Mouse (Mus musculus) embryo, embryonic 10.5 days (tissue): ENCODE results near the gene Pde4c.

Source experiments
- DNase-seq: peaks from one replicate; pipeline ENCODE4 v3.0.0-alpha.2; 2015; ENCODE audit warnings: low spot score

Pde4c gene

GRCm38 (mm10) chr8:70697366-70698250 is 25.9 kb upstream of the Pde4c start:
- DNase-seq, result no peak

DNA sequence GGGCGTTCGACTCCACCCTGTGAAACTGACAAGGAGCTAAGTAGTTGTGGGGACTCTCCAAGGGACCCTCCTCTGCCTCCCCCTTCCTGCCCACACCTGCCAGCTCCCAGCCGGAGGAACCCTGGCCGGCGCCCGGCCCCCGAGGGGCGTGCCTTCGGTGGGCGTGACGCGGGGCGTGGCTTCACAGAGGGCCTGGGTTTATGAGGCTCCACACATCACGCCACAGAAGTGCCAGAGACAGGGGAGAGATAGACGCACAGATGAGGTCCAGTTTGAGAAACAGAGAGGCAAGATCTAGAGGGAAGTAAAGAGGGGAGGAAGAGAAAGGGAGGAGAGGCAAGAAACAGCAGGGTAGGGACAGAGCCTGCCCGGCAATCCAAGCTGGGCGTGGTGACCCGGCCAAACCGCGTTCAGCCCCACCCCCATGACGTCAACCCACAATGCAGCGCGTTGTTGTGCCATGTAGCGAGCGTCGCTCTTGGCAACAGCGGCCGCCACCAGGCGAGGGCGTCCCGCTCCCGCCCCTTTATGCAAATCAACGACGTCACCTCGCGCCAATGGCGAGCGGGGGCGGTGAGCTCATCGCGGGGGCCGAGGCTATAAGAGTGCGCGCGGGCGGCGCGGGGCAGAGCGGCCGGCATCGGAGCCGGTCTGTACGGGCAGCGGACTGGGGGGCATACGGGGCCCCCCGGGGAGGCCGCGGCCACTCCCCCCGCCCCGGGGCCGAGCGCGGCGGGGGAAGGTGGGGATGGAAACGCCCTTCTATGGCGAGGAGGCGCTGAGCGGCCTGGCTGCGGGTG is 25.0 kb upstream of the Pde4c start, which contains the start of gene Jund:
Gene Jund (plus strand): TSS at position 640 of the 800 bp plus-strand sequence.
- peak; percentile 99 for DNase-seq

DNA sequence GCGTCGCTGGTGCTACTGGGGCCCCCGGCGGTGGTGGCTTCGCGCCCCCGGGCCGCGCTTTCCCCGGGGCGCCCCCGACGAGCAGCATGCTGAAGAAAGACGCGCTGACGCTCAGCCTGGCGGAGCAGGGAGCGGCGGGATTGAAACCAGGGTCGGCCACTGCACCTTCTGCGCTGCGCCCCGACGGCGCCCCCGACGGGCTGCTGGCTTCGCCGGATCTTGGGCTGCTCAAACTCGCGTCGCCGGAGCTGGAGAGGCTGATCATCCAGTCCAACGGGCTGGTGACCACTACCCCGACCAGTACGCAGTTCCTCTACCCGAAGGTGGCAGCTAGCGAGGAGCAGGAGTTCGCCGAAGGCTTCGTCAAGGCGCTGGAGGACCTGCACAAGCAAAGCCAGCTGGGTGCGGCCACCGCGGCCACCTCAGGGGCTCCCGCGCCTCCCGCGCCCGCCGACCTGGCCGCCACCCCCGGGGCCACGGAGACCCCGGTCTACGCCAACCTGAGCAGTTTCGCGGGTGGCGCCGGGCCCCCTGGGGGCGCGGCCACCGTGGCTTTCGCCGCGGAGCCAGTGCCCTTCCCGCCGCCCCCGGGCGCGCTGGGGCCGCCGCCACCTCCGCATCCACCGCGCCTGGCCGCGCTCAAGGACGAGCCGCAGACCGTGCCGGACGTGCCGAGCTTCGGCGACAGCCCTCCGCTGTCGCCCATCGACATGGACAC is 24.2 kb upstream of the Pde4c start:
- DNase-seq, result no peak

GRCm38 (mm10) chr8:70699834-70700554 is 23.5 kb upstream of the Pde4c start:
- DNase-seq, result peak; percentile 84

- peak; percentile 96 for DNase-seq
These were observed 23.0 kb upstream of the Pde4c start for GRCm38 (mm10) chr8:70700555-70700922.

GRCm38 (mm10) chr8:70701048-70701981 is 22.2 kb upstream of the Pde4c start:
- peak; percentile 26 for DNase-seq

- DNase-seq, result no peak
These were observed 21.3 kb upstream of the Pde4c start for GRCm38 (mm10) chr8:70701982-70702841.

DNA sequence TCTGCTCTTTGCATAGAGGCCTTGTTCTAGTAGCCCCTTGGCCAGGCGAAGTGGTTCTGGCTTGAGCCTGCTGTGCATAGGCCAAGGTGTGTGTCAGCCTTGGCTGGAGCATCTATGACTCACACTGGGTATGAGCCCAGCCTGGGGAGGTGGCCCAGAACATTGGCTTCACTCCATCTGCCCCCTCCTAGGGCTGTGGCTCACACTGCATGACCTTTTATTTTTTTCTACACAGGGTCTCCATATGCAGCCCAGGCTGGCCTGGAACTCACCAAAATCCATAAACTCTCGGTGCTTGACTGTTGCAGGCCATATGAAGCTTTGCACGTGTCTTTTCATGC is 20.7 kb upstream of the Pde4c start:
- DNase-seq, result no peak

GRCm38 (mm10) chr8:70703287-70703686 is 20.2 kb upstream of the Pde4c start, which contains the start of gene Iqcn:
Gene Iqcn, plus strand, starts transcription at chr8:70703457.
- DNase-seq, result no peak

DNA sequence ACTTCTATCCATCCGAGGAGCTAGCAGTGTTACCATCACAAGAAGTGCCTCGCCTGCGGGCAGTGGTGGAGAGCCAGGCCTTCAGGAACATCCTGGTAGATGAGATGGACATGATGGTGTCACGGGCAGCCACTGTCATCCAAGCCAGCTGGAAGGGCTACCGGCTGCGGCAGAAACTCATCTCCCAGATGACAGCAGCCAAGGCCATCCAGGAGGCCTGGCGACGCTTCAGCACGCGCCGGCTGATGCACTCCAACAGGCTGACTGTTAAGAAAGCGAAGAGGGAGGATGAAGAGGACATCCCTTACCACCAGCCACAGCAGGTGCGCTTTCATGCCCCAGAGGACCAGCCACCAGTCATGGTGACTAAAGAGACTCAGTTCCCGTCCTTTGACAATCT is 15.2 kb upstream of the Pde4c start:
- no peak for DNase-seq

- DNase-seq, result no peak
These were observed 13.7 kb upstream of the Pde4c start for GRCm38 (mm10) chr8:70709794-70710193.

DNA sequence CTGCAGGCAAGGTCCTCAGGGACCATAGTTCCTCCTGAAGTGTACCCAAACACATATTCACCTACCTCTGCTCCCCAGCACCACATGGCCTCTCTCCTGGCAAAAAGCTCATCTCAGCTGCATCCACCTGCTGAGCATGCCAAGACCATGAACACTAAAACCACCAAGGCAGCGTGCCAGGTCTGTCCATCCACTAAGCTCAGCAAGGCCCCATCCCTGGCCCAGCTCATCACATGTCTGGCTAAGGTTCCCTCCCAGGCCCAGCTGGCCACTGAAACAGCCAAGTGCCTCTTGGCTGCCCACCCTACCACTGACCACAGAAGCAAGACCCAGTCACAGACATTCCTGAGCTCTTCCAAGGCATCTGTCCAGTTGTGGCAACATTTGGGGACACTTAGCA is 13.2 kb upstream of the Pde4c start:
- no peak for DNase-seq

- no peak for DNase-seq
These were observed 12.5 kb upstream of the Pde4c start for GRCm38 (mm10) chr8:70711041-70711440.

DNA sequence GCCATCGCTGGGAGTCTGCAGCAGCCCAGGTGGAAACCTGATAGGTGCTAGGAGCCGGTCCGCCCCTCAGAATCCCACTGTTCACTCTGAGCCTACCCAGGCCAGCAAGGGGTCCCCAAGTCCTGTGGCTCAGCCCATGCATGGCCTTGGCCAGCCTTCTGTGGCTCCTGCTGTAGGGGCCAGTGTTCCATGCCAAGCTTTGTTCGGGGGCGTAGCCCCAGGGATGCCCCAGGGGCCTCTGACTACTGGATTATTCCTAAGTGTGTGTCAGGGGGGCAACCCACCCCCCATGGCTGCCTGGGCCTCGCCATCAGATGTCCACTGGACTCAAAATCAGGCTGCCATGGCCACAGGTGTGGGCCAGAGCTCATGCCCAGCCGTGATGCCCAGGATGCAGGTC is 9.5 kb upstream of the Pde4c start:
- DNase-seq, result no peak

DNA sequence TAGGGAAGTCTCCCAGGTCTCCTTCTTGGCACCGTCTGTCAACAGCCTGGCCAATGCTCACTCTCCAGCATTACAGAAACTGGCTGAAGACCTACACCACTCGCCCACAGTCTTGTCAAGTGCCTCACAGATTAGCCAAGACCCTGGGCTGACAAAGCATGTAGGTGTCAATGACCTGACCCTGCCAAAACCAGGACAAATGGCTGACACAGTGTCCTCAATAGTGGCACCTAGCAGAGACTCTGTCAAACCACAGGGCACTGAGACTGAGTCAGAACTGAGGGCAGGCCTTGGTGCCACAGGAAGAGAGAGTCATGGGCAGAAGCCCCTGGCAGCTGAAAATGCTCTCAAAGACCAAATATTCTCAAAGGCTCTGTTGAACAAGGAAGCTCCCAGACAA is 8.4 kb upstream of the Pde4c start:
- DNase-seq, result no peak

DNA sequence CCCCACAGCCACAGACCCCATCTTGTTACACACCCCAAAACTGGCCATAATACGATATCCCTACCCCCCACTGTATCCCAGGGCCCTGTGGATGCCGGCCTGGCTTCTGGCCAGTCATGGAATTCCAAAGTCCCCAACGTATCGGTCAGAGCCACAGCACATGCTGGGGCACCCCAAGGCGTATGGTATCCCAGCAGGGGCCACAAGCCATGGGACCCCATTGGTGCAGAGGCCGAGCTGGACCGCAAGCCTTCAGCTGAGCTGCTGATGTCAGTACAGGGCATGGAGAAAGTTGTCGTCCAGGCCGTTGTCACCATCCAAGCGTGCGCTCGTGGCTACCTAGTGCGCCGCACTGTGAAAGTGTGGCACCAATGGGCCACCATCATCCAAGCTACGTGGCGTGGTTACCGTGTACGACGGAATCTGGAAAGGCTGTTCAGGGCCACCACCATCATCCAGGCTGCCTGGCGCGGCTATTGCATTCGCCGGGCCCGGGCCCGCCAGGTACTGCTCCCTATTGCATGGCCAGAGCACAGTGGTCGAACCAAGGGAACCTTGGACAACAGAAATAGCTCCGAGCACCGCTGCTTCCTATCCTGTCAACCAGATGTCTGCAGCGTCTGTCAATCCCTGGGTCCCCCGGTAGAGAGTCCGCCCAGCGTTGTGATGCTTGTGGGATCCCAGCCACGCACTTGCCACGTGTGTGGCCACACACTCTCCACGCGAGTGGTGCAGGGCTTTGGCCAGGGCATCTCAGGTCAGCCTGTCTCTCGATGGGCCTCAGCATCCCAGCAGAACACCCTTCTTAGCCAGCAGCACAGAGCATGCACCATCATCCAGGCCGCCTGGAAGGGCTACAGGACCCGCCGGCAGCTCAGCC is 6.8 kb upstream of the Pde4c start:
- DNase-seq, result no peak

DNA sequence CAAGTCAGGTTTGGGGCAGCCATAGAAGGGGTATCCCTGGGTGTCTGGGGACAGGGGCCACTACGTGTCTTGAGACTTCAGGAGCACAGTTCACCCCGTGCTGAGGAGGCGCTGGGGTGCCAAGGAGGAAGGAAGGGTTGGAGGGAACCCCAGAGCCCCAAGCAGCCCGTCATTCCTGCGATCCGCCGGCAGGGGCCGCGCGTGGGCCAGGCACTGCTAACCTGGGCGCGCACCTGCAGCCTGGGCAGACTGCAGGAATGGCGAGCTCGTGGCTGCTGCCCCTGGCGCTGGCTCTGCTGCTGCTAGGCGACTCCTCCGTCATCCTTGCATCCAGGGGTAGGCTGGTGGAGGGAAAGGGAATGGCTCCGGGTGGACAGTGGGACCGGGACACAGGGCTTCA is 5.2 kb upstream of the Pde4c start, which contains the start of gene Gm3336:
Gene Gm3336 (plus strand): TSS at position 247 of the 400 bp plus-strand sequence.
- peak; percentile 52 for DNase-seq

DNA sequence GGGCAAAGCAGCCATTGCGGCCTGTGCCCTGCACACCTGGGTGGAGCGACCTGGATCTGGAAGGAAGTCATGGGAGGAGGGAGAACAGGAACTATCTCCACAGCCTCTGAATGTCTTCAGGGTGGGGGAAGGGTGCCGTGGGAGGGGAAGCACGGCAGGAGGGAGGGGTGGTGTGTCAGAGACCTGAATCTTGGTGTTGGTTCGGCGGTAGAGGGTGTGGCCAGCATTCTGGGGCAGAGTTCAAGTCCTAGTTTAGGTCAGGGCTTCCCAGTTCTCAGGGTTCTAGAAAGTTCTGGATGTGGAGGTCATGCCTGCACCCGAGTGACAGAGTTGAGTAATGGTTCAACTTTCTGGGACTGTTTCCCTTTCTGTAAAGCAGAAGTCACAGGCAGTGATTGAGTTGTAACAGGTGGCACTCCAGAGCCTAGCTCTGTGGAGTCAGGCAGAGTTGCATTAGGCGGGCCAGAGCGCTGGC is 3.7 kb upstream of the Pde4c start:
- no peak for DNase-seq
